Mouse (Mus musculus) liver, adult 2 months (tissue): ENCODE measurements around the gene Pdxp. TPM values are rescaled to one million over a fixed set of nuclear protein-coding genes. Genes with fewer than 3 reads are reported as not detected.
"Not testable (repeated sequence)": the region's sequence is repeated elsewhere in the genome, so short reads cannot be mapped to it uniquely, and the experiment has no call there.

Source experiments
- DNase-seq: peaks from one replicate; pipeline ENCODE4 v3.0.0-alpha.2; 2011; ENCODE audit warnings: low read depth, low spot score; ENCODE audit errors: extremely low read depth
- H3K27ac ChIP-seq: fragments of 200-500 bp; replicated peaks from 2 replicates; pipeline ENCODE4 v1.5.1; 2012; ENCODE audit warnings: low read depth, mild to moderate bottlenecking, control low read depth, inconsistent platforms, low read length; ENCODE audit not compliant: insufficient read depth
- H3K27me3 ChIP-seq: fragments of 200-500 bp; 2 replicates; pipeline ENCODE4 v1.6.1; 2012; ENCODE audit warnings: mild to moderate bottlenecking, moderate library complexity, low read length, inconsistent platforms; ENCODE audit not compliant: control insufficient read depth, insufficient read depth
- H3K36me3 ChIP-seq: fragments of 200-500 bp; 2 replicates; pipeline ENCODE4 v1.6.1; 2012; ENCODE audit warnings: low read length, inconsistent platforms; ENCODE audit not compliant: control insufficient read depth, insufficient read depth
- H3K4me1 ChIP-seq: fragments of 200-500 bp; 2 replicates; pipeline ENCODE4 v1.6.1; 2011; ENCODE audit warnings: low read length; ENCODE audit not compliant: control insufficient read depth, insufficient read depth
- H3K4me3 ChIP-seq: fragments of 200-500 bp; 2 replicates; pipeline ENCODE4 v1.5.1; 2011; ENCODE audit warnings: low read depth, mild to moderate bottlenecking, control low read depth, low read length, moderate library complexity; ENCODE audit not compliant: insufficient read depth
- H3K79me2 ChIP-seq: fragments of 200-500 bp; 2 replicates; pipeline ENCODE4 v1.6.1; 2012; ENCODE audit warnings: inconsistent platforms, mild to moderate bottlenecking, low read length, moderate library complexity; ENCODE audit not compliant: control insufficient read depth, insufficient read depth
- H3K9ac ChIP-seq: fragments of 200-500 bp; 2 replicates; pipeline ENCODE4 v1.6.1; 2012; ENCODE audit warnings: low read depth, mild to moderate bottlenecking, control low read depth, inconsistent platforms, low read length
- CTCF ChIP-seq: fragments of 200-500 bp; IDR thresholded peaks from 2 replicates; pipeline ENCODE4 v1.5.1; 2011; ENCODE audit warnings: low read depth, low read length, control low read depth
- POLR2A ChIP-seq: fragments of 200-500 bp; IDR thresholded peaks from 2 replicates; pipeline ENCODE4 v1.6.1; 2011; ENCODE audit warnings: low read length, control low read depth; ENCODE audit not compliant: insufficient read depth; ENCODE audit errors: extremely low read depth
- WGBS: fragments of 180-500 bp; shearing (Covaris S2); methylation state at CpG from one replicate; pipeline ENCODE4 v1.1.7; 2018; 5-methylcytosine and 5-hydroxymethylcytosine counted together
- polyA plus RNA-seq: library from polyadenylated mRNA; depleted of rRNA; stranded (reverse); fragments of >200 nt; gene quantifications from 2 replicates; pipeline ENCODE4 v1.2.3, GENCODE M21; 2012
- total RNA-seq: library from RNA; depleted of rRNA; stranded (reverse); fragments of >200 nt; gene quantifications from 2 replicates; pipeline ENCODE4 v1.2.3, GENCODE M21; 2014

Gene Pdxp
- total and polyA plus RNA-seq, 2 experiments, result 0.37 to 0.62 TPM

- no peaks in the 10 kb centered on the region; the same call in none of the 2 replicates for H3K4me1 ChIP-seq
These were observed 35.8 kb upstream of the Pdxp start for GRCm38 (mm10) chr15:78877810-78878390.

GRCm38 (mm10) chr15:78878792-78879516 lies 34.8 kb upstream of the Pdxp start:
- not testable (repeated sequence) for H3K79me2 ChIP-seq, H3K27me3 ChIP-seq, H3K36me3 ChIP-seq, H3K4me1 ChIP-seq, H3K4me3 ChIP-seq, H3K9ac ChIP-seq
- peak; percentile 26 for DNase-seq
- H3K27ac ChIP-seq, result 0 out of 2 replicates have a peak overlapping the region, but pooled peaks have one; percentile 17
- 43% methylated on average over 7 of the region's 7 CpGs for WGBS

More at GRCm38 (mm10) chr15:78877810-78878390, 35.8 kb upstream of the Pdxp start:
- WGBS, result under 1% methylated on average over 17 of the region's 17 CpGs
- H3K4me3 ChIP-seq, result peak overlapping the region; percentile 96
- peak overlapping the region; percentile 50 for H3K27ac ChIP-seq
- peaks cover 3% of the 10 kb centered on the region; the same call in 1 of the 2 replicates for H3K79me2 ChIP-seq
- peak; percentile 69 for DNase-seq
- peaks cover 6% of the 10 kb centered on the region; the same call in 1 of the 2 replicates for H3K36me3 ChIP-seq
- H3K9ac ChIP-seq, result peak overlapping the region; percentile 89
- no peak for TF ChIP-seq CTCF
- TF ChIP-seq POLR2A, result no peak
- no peaks in the 10 kb centered on the region for H3K27me3 ChIP-seq

GRCm38 (mm10) chr15:78880432-78880831 lies 33.3 kb upstream of the Pdxp start:
- WGBS, result 98% methylated on average over 8 of the region's 8 CpGs
- H3K4me1 ChIP-seq, result no peaks in the 10 kb centered on the region; the same call in none of the 2 replicates
- H3K9ac ChIP-seq, result no peak overlapping the region
- H3K36me3 ChIP-seq, result peaks cover 12% of the 10 kb centered on the region; the same call in 1 of the 2 replicates
- no peak overlapping the region for H3K4me3 ChIP-seq
- H3K27ac ChIP-seq, result no peak overlapping the region
- TF ChIP-seq CTCF (no peak), POLR2A (no peak)
- no peaks in the 10 kb centered on the region for H3K27me3 ChIP-seq
- peaks cover 3% of the 10 kb centered on the region; the same call in 1 of the 2 replicates for H3K79me2 ChIP-seq
- no peak for DNase-seq

GRCm38 (mm10) chr15:78881828-78882227 lies 31.9 kb upstream of the Pdxp start:
- no peak overlapping the region for H3K9ac ChIP-seq
- H3K4me3 ChIP-seq, result no peak overlapping the region
- no peak overlapping the region for H3K27ac ChIP-seq
- H3K27me3 ChIP-seq, result no peaks in the 10 kb centered on the region
- DNase-seq, result no peak
- H3K79me2 ChIP-seq, result peaks cover 3% of the 10 kb centered on the region; the same call in 1 of the 2 replicates
- H3K36me3 ChIP-seq, result peaks cover 16% of the 10 kb centered on the region; the same call in 1 of the 2 replicates
- H3K4me1 ChIP-seq, result no peaks in the 10 kb centered on the region; the same call in none of the 2 replicates
- WGBS, result 80% methylated on average over 3 of the region's 3 CpGs
- TF ChIP-seq POLR2A, result no peak
- no peak for TF ChIP-seq CTCF

GRCm38 (mm10) chr15:78889401-78889853 lies 24.3 kb upstream of the Pdxp start:
- Histone ChIP-seq H3K27ac (no peak overlapping the region), H3K9ac (no peak overlapping the region), H3K4me3 (no peak overlapping the region), H3K79me2 (no peaks in the 10 kb centered on the region), H3K36me3 (peaks cover 8% of the 10 kb centered on the region; the same call in 1 of the 2 replicates), H3K4me1 (no peaks in the 10 kb centered on the region), H3K27me3 (no peaks in the 10 kb centered on the region)
- DNase-seq, result no peak
- TF ChIP-seq POLR2A (no peak), CTCF (no peak)
- 74% methylated on average over 13 of the region's 13 CpGs for WGBS

- Histone ChIP-seq H3K9ac (no peak overlapping the region), H3K36me3 (peaks cover 3% of the 10 kb centered on the region; the same call in 1 of the 2 replicates), H3K4me3 (no peak overlapping the region), H3K4me1 (no peaks in the 10 kb centered on the region), H3K79me2 (no peaks in the 10 kb centered on the region), H3K27ac (no peak overlapping the region), H3K27me3 (no peaks in the 10 kb centered on the region)
- DNase-seq, result no peak
- 92% methylated on average over 7 of the region's 7 CpGs for WGBS
- TF ChIP-seq CTCF (no peak), POLR2A (no peak)
These were observed 21.3 kb upstream of the Pdxp start for GRCm38 (mm10) chr15:78892440-78892839.
